Mouse (Mus musculus): Measurements from ENCODE around the gene Olfr1219.

Gene Olfr1219

GRCm38 (mm10) chr2:89083413-89083812 lies at the start of gene Olfr1219:
Olfr1219 (minus strand) TSS chr2:89083513.
- no peak for DNase-seq

GRCm38 (mm10) chr2:89132954-89133353 lies 49.6 kb upstream of the Olfr1219 start, which contains the start of gene Olfr1222:
Olfr1222 (minus strand) TSS chr2:89133054.
- no peak for DNase-seq

GRCm38 (mm10) chr2:89117183-89117582 lies 33.9 kb upstream of the Olfr1219 start, which contains the start of gene Olfr1221:
Olfr1221 (minus strand) TSS chr2:89117283.
- DNase-seq = no peak

GRCm38 (mm10) chr2:89106735-89107134 lies 23.4 kb upstream of the Olfr1219 start, which contains the start of gene Olfr1220:
Olfr1220 (minus strand) TSS chr2:89106835.
- DNase-seq = no peak

GRCm38 (mm10) chr2:89105651-89106050 lies 22.3 kb upstream of the Olfr1219 start:
- DNase-seq = no peak

- no peak for DNase-seq
Observed at GRCm38 (mm10) chr2:89093848-89094247, 10.5 kb upstream of the Olfr1219 start.

GRCm38 (mm10) chr2:89081487-89081886 lies 1.8 kb downstream of the Olfr1219 start:
- no peak for DNase-seq

GRCm38 (mm10) chr2:89061087-89061486 lies 22.2 kb downstream of the Olfr1219 start, which contains the start of gene Olfr1218:
Olfr1218 (minus strand) TSS chr2:89061187.
- no peak for DNase-seq

- no peak for DNase-seq
Observed at GRCm38 (mm10) chr2:89031965-89032364, 51.3 kb downstream of the Olfr1219 start, which contains the start of gene Olfr1217. Olfr1217 (minus strand) TSS chr2:89032065.

Measured in right cerebral cortex, postnatal 25 days (tissue).